In genomic region chr12:118844841-118845240, GRCm38 (mm10) we compare ENCODE assay signal across 11 mouse cellular contexts.
"Had no signal": no experiment of that assay in that cellular context is flagged by ENCODE, and none has a peak within 500 bp of the region (broad histone marks: within the 10 kb centered on the region; RNA-seq: fewer than 3 reads in every experiment).

No protein-coding gene starts in this region.

- DNase-seq: lung, adult 18-20 months; lung, embryonic 14.5 days; lung, postnatal 10 days; lung, postnatal 4 days; right cerebral cortex, adult 18-20 months; right cerebral cortex, postnatal 25 days; right cerebral cortex, postnatal 4 days; spleen, adult 18-20 months; thymus, adult 18-20 months; thymus, postnatal 14 days; thymus, postnatal 36 days had no signal
